Mouse (Mus musculus) kidney, adult 2 months (tissue): ENCODE results near the gene 9030025P20Rik. TPM values are rescaled to one million over a fixed set of nuclear protein-coding genes. Genes with fewer than 3 reads are reported as not detected.
A peak's percentile ranks its signal among the peaks of the same experiment; 100 is the strongest.

Experiments
- DNase-seq: peaks from one replicate; pipeline ENCODE4 v3.0.0; 2021
- H3K27ac ChIP-seq: fragments of 200-500 bp; 2 replicates; pipeline ENCODE4 v1.5.1; 2012; ENCODE audit warnings: low read depth, low read length, control low read depth, inconsistent platforms; ENCODE audit not compliant: insufficient read depth
- H3K27me3 ChIP-seq: fragments of 200-500 bp; replicated peaks from 2 replicates; pipeline ENCODE4 v1.6.1; 2012; ENCODE audit warnings: mild to moderate bottlenecking, moderate library complexity, low read length, inconsistent platforms; ENCODE audit not compliant: control insufficient read depth, insufficient read depth
- H3K36me3 ChIP-seq: fragments of 200-500 bp; 2 replicates; pipeline ENCODE4 v1.6.1; 2012; ENCODE audit warnings: mild to moderate bottlenecking, moderate library complexity, low read length, inconsistent platforms; ENCODE audit not compliant: control insufficient read depth, insufficient read depth
- H3K4me1 ChIP-seq: fragments of 200-500 bp; 2 replicates; pipeline ENCODE4 v1.6.1; 2011; ENCODE audit warnings: low read length; ENCODE audit not compliant: control insufficient read depth, insufficient read depth
- H3K4me3 ChIP-seq: fragments of 200-500 bp; 2 replicates; pipeline ENCODE4 v1.5.1; 2011; ENCODE audit warnings: mild to moderate bottlenecking, low read depth, low read length, control low read depth; ENCODE audit not compliant: insufficient read depth
- CTCF ChIP-seq: fragments of 200-500 bp; conservative IDR thresholded peaks from 2 replicates; pipeline ENCODE4 v1.5.1; 2011; ENCODE audit warnings: low read depth, mild to moderate bottlenecking, control low read depth, low read length, moderate library complexity, mixed read lengths; ENCODE audit not compliant: insufficient read depth, insufficient read length
- POLR2A ChIP-seq: fragments of 200-500 bp; IDR thresholded peaks from one replicate; pipeline ENCODE4 v1.6.1; 2011; ENCODE audit warnings: low read depth, low read length, control low read depth
- WGBS: fragments of 180-500 bp; shearing (Covaris S2); methylation state at CpG from one replicate; pipeline ENCODE4 v1.1.7; 2018; 5-methylcytosine and 5-hydroxymethylcytosine counted together
- polyA plus RNA-seq: library from polyadenylated mRNA; depleted of rRNA; stranded (reverse); fragments of >200 nt; gene quantifications from 2 replicates; pipeline ENCODE4 v1.2.3, GENCODE M21; 2012

Gene 9030025P20Rik
- polyA plus RNA-seq, 1 experiment, result 8.8 TPM

DNA sequence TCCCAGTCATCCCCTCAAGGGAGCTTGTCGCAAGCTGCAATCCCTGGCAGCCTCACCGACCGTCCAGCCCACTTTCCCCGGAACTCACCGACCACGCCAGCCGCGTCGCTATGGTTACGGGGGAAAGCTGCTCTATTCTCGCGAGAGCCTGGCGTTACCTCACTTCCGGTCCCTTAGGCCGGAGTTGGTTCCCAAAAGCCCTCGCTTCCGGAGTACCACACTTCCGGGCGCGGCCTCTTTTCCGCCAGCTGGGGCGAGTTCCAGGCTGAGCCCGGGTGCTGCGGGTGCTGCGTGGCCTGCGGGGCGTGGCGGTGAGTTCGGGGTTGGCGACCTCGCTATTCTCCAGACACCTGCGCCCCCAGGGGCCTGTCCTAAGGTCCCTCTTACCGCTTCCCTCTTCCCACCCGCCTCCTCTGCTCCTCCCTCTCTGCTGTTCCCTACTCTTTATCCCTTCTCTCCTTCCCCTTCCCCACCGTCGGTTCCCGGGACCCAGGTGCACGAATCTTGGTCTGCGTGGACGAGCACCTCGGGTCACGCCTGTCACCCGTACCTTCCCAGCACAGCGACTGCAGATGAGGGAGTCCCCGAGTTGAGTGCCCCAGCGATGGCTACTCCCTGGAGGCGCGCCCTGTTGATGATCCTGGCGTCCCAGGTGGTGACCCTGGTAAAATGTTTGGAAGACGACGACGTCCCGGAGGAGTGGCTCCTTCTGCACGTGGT is 35.1 kb upstream of the 9030025P20Rik start, which contains the start of the genes Wdr27 and 1600012H06Rik:
Gene Wdr27 (minus strand): TSS at position 150 of the 720 bp plus-strand sequence.
Gene 1600012H06Rik (plus strand): TSS at position 176 of the 720 bp plus-strand sequence.
- Histone ChIP-seq H3K27me3 (no peaks in the 10 kb centered on the region), H3K4me1 (peaks cover 11% of the 10 kb centered on the region; the same call in 1 of the 2 replicates), H3K36me3 (no peaks in the 10 kb centered on the region; the same call in 1 of the 2 replicates), H3K4me3 (peak within 1 kb of the TSS; percentile 82), H3K27ac (peak within 1 kb of the TSS; percentile 69)
- WGBS, result under 1% methylated on average over 54 of the region's 54 CpGs
- peak; percentile 99 for DNase-seq
- TF ChIP-seq CTCF, result no peak
- TF ChIP-seq POLR2A, result peak; percentile 14

DNA sequence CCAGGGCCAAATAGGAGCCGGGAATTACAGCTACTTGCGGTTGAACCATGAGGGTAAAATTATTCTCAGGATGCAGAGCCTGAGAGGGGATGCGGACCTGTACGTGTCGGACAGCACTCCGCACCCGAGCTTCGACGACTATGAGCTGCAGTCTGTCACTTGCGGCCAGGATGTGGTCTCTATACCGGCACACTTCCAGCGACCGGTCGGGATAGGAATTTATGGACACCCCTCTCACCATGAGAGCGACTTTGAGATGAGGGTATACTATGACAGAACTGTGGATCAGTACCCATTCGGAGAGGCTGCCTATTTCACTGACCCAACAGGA is 34.6 kb upstream of the 9030025P20Rik start:
- Histone ChIP-seq H3K27ac (no peak overlapping the region), H3K4me3 (peak overlapping the region; percentile 82), H3K4me1 (peaks cover 11% of the 10 kb centered on the region; the same call in 1 of the 2 replicates), H3K36me3 (no peaks in the 10 kb centered on the region; the same call in 1 of the 2 replicates), H3K27me3 (no peaks in the 10 kb centered on the region)
- no peak for DNase-seq
- WGBS, result 10% methylated on average over 16 of the region's 16 CpGs
- TF ChIP-seq CTCF, result no peak
- no peak for TF ChIP-seq POLR2A

DNA sequence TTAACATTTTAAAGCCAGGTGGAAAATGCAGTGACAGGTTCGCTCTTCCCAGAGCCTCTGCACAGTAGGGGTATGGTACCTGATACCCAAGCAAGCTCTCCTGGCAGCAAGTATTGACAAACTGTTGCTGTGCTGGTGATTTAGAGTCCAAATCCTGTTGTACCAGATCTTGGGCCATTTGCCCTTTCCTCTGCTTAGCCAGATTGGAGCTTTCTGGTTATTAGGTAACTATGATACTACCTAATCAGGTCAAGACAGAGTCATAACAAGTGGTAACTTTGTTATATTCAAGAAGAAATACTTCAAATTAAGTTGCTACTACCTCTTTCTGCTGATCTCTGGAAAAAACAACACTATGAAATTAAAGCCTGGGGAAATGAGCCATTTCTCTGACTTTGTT is 33.7 kb upstream of the 9030025P20Rik start:
- Histone ChIP-seq H3K27me3 (no peaks in the 10 kb centered on the region), H3K4me3 (no peak overlapping the region), H3K36me3 (no peaks in the 10 kb centered on the region; the same call in 1 of the 2 replicates), H3K4me1 (peaks cover 11% of the 10 kb centered on the region; the same call in 1 of the 2 replicates), H3K27ac (no peak overlapping the region)
- no peak for TF ChIP-seq CTCF
- TF ChIP-seq POLR2A, result no peak
- WGBS, result 85% methylated on average over 1 of the region's 1 CpGs
- no peak for DNase-seq

DNA sequence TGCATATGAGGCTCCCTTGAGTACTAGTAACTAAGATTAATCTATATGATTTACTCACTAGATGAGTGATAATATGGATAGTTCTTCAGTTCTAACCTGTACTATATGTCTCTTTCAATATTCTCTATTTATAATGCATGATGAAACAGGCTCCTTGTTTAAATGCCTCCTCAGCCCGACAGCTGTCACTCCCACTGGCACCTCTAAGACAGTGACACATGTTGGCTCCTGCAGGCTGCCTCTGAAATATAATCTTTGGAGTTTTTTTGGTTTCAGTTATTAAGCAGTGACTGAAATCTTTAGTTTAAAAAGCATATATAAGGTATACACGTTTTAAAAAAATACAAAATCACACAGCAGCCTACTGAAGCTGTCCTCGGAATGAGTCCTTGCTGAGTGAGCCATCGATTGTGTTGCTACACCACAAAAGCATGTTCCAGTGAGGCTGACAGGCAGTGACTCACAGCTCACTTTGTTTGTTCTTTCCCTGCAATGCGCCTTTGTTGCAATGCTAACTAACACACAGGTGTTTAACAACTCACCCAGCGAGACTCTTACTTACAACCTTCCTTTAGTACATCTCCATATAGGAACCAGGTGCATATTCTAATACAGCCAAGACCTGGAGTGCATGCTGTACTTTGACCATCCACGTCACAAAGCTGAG is 29.0 kb upstream of the 9030025P20Rik start:
- WGBS, result 85% methylated on average over 7 of the region's 7 CpGs
- Histone ChIP-seq H3K4me1 (peaks cover 3% of the 10 kb centered on the region; the same call in 1 of the 2 replicates), H3K36me3 (peaks cover 4% of the 10 kb centered on the region), H3K27ac (no peak overlapping the region), H3K27me3 (no peaks in the 10 kb centered on the region), H3K4me3 (no peak overlapping the region)
- TF ChIP-seq POLR2A, result no peak
- TF ChIP-seq CTCF, result no peak
- no peak for DNase-seq

DNA sequence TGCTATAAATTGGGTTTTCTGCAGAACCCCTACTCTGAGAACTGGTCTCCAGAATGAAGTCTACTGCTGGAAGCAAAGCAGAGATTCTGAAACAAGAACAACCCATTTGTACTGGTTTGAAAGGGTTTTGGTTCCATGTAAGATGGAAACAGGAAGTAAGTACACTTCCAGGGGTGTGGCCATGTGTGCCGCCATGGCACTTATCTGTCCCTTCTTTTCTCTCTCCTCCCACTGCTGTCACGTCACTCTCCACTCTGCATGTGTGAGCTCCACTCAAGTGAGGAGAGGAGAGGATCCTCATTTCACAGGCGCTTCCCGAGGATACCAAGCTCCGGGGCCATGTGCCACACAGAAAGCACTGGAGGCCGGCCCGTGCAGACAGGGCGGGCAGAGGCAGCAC is 24.8 kb upstream of the 9030025P20Rik start:
- no peak for TF ChIP-seq CTCF
- DNase-seq, result no peak
- WGBS, result 69% methylated on average over 8 of the region's 8 CpGs
- H3K36me3 ChIP-seq, result peaks cover 4% of the 10 kb centered on the region
- no peaks in the 10 kb centered on the region for H3K27me3 ChIP-seq
- H3K4me1 ChIP-seq, result no peaks in the 10 kb centered on the region
- no peak overlapping the region for H3K4me3 ChIP-seq
- H3K27ac ChIP-seq, result no peak overlapping the region

DNA sequence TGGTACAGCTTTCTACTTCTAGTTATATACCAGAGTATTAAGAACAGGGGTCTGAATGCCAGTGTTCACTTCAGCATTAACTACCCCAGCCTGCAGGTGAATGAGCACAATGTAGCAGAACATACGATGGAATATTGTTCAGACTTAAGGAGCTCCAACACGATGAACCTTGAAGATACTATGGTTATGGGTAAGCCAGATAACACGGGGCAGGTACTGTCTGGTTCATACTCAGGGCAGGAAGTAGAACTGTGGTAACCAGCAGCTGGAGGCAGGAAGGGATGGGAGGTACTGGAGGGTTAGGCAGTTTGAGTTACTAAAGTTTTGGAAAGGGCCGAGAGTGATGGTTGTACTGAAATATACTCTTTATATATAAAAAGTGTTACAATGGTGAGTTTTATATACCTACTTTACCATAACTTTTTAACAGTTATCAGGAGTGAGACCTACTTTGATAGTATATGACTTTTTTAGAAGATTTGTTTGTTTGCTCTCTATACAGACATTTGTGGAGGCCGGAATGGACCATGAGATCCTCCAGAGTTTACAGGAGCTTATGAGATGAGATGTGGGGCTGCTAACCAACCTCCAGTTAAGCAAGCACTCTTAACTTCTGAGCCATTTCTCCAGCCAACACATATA is 19.5 kb upstream of the 9030025P20Rik start:
- H3K27ac ChIP-seq, result no peak overlapping the region
- peaks cover 3% of the 10 kb centered on the region; the same call in 1 of the 2 replicates for H3K4me1 ChIP-seq
- no peak for DNase-seq
- TF ChIP-seq CTCF, result no peak
- no peak for TF ChIP-seq POLR2A
- no peak overlapping the region for H3K4me3 ChIP-seq
- WGBS, result 76% methylated on average over 5 of the region's 5 CpGs
- no peaks in the 10 kb centered on the region for H3K36me3 ChIP-seq
- H3K27me3 ChIP-seq, result no peaks in the 10 kb centered on the region

DNA sequence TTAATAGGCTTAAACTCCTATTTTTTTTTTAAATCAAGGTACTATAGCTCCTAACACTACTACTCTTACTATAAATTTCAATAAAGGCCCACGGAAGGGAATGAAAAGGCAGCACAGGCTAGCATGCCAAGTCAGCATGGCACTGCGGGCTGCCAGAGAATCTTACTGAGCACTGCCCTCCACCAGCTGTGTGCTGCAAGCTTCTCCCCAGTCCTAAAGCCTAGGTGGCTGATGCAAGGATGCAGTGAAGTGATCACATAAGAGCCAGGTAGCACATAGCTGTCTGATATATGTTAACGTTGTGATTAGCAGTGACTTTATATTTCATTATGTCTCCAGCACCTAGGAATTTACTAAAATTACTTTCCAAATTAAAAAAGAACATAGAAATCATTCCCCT is 18.3 kb upstream of the 9030025P20Rik start:
- 14% methylated on average over 3 of the region's 3 CpGs for WGBS
- Histone ChIP-seq H3K27me3 (no peaks in the 10 kb centered on the region), H3K4me3 (peak overlapping the region; percentile 7; the same call in 1 of the 2 replicates), H3K27ac (no peak overlapping the region), H3K4me1 (peaks cover 3% of the 10 kb centered on the region; the same call in 1 of the 2 replicates), H3K36me3 (no peaks in the 10 kb centered on the region)
- DNase-seq, result peak; percentile 14
- TF ChIP-seq CTCF (no peak), POLR2A (no peak)
